In the genomic region with DNA sequence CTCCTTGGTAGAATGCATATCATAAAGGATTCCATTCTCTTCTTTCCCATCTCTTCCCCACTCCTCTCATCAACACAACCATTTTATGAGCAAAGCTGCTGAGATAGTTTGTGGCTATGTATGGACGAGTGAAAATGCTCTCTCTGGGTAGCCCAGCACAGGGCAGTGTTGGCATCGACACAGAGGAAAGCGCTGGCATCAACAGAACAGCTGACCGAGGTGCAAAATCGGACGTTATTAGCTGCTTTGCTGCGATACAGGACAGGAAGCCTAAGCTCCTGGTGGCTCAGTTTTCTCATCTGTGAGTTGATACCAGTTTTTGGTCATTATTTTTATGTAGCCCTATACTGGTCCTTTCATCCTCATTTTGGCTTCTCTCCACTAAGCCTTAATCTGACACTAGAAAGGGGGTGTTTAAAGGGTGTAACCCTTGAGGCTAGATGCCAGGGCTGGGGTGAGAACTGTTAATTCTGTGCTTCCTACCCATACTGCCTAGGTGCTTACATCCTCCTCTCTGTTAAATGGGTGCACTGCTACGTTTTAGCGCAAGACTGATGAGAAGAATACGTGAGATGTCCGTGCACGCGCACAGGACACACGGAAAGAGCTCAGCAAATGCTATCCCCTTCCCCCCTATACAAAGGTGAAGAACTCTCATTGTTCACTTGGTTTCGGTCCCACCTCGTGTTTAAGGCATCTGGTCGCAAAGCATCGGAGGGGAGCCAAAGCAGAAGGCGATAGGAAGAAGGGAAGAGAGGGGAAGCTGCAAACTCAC, we compare ENCODE assay signal across 8 mouse cellular contexts. TPM values are rescaled to one million over a fixed set of nuclear protein-coding genes. Genes with fewer than 3 reads are reported as not detected.
DNase-seq lines count a peak whose midpoint lies in the region; ATAC-seq and TF ChIP-seq lines count a peak whose summit lies in the region.

No protein-coding gene starts in this region.

- peak overlapping the region; percentile 68 for H3K9ac ChIP-seq in forebrain, embryonic 14.5 days (ENCODE audit: low read length)
- H3K9ac ChIP-seq in liver, embryonic 14.5 days (replicated peaks) = no peak overlapping the region
- H3K9ac ChIP-seq in stomach, embryonic 16.5 days (ENCODE audit: low read length) = no peak overlapping the region

- ATAC-seq in forebrain, embryonic 14.5 days = peak; percentile 53
- no peak for ATAC-seq in liver, embryonic 14.5 days (ENCODE audit: insufficient read depth)
- ATAC-seq in stomach, embryonic 16.5 days (ENCODE audit: insufficient read depth, low FRiP score) = no peak

- H3K36me3 ChIP-seq in forebrain, embryonic 14.5 days (ENCODE audit: control insufficient read depth, insufficient read depth, low read length) = peaks cover 8% of the 10 kb centered on the region; the same call in 1 of the 2 replicates
- no peaks in the 10 kb centered on the region for H3K36me3 ChIP-seq in liver, embryonic 14.5 days (replicated peaks; ENCODE audit: control insufficient read depth, insufficient read depth, low read depth)
- H3K36me3 ChIP-seq in stomach, embryonic 16.5 days (ENCODE audit: control insufficient read depth, insufficient read depth, low read length) = no peaks in the 10 kb centered on the region

- DNase-seq in layer of hippocampus, adult 9-11 months = peak; percentile 14
- no peak for DNase-seq in layer of hippocampus, postnatal 36 days
- DNase-seq in cerebellum, adult 11-12 months = peak; percentile 42
- DNase-seq in forebrain, embryonic 14.5 days (ENCODE audit: low spot score) = peak; percentile 50
- DNase-seq in liver, embryonic 14.5 days (ENCODE audit: low read depth in 3 of 3, low spot score in 3 of 3) = no peak
- DNase-seq in thymus, postnatal 36 days = no peak
- DNase-seq in urinary bladder, postnatal 14 days (ENCODE audit: low spot score) = no peak

- 34% methylated on average over 19 of the region's 19 CpGs for WGBS in forebrain, embryonic 14.5 days
- WGBS in liver, embryonic 14.5 days (ENCODE audit: insufficient replicate concordance) = 17% methylated on average over 19 of the region's 19 CpGs
- 22% methylated on average over 19 of the region's 19 CpGs for WGBS in stomach, embryonic 16.5 days

- peak overlapping the region; percentile 48 for H3K4me2 ChIP-seq in forebrain, embryonic 14.5 days (ENCODE audit: low read length)
- H3K4me2 ChIP-seq in liver, embryonic 14.5 days (ENCODE audit: low read depth) = peak overlapping the region; percentile 24
- H3K4me2 ChIP-seq in stomach, embryonic 16.5 days (ENCODE audit: low read depth, low read length) = peak overlapping the region; percentile 56

- H3K9me3 ChIP-seq in forebrain, embryonic 14.5 days (replicated peaks; ENCODE audit: control insufficient read depth, low read length) = no peaks in the 10 kb centered on the region
- H3K9me3 ChIP-seq in liver, embryonic 14.5 days (ENCODE audit: control insufficient read depth, low read length) = no peaks in the 10 kb centered on the region
- H3K9me3 ChIP-seq in stomach, embryonic 16.5 days (replicated peaks; ENCODE audit: control insufficient read depth, low read length) = no peaks in the 10 kb centered on the region

- peak overlapping the region; percentile 45 for H3K4me3 ChIP-seq in forebrain, embryonic 14.5 days (ENCODE audit: low read depth, low read length)
- H3K4me3 ChIP-seq in liver, embryonic 14.5 days (ENCODE audit: insufficient read depth in 1 of 2, low read depth in 2 of 2, low read length in 2 of 2) = peak overlapping the region in 1 of 2 experiments; percentile 4; a peak in 1 of 4 replicates
- H3K4me3 ChIP-seq in stomach, embryonic 16.5 days (replicated peaks; ENCODE audit: low read length) = peak overlapping the region; percentile 43

- no peaks in the 10 kb centered on the region; the same call in 1 of the 2 replicates for H3K4me1 ChIP-seq in forebrain, embryonic 14.5 days (ENCODE audit: control insufficient read depth, insufficient read depth, low read length)
- H3K4me1 ChIP-seq in liver, embryonic 14.5 days (replicated peaks; ENCODE audit: control insufficient read depth in 2 of 2, insufficient read depth in 2 of 2, low read length in 1 of 2) = no peaks in the 10 kb centered on the region
- no peaks in the 10 kb centered on the region for H3K4me1 ChIP-seq in stomach, embryonic 16.5 days (ENCODE audit: control insufficient read depth, insufficient read depth, low read length)

- no peaks in the 10 kb centered on the region for H3K27me3 ChIP-seq in forebrain, embryonic 14.5 days (replicated peaks; ENCODE audit: control insufficient read depth, insufficient read depth, low read length)
- H3K27me3 ChIP-seq in liver, embryonic 14.5 days (ENCODE audit: control insufficient read depth, insufficient read depth, low read length) = peaks cover 12% of the 10 kb centered on the region
- H3K27me3 ChIP-seq in stomach, embryonic 16.5 days (ENCODE audit: control insufficient read depth, insufficient read depth, low read length) = peaks cover 12% of the 10 kb centered on the region

- no peak for TF ChIP-seq EP300 in liver, embryonic 14.5 days (IDR thresholded peaks at IDR 0.05; ENCODE audit: low read depth)

- peak overlapping the region; percentile 90; the same call in 1 of the 2 replicates for H3K27ac ChIP-seq in forebrain, embryonic 14.5 days (ENCODE audit: low read depth, low read length)
- no peak overlapping the region for H3K27ac ChIP-seq in liver, embryonic 14.5 days
- no peak overlapping the region for H3K27ac ChIP-seq in stomach, embryonic 16.5 days (ENCODE audit: low read length)

- no peak for TF ChIP-seq CTCF in liver, embryonic 14.5 days (IDR thresholded peaks at IDR 0.05; ENCODE audit: low read depth)

RNA-seq across cellular contexts. Expression of gene Zcchc18, which starts 0.6 kb away (rescaled TPM):
- total RNA-seq in layer of hippocampus, postnatal 36 days (2021) = 100 to 1,000 TPM; 241 to 262 TPM
- polyA plus RNA-seq in forebrain, embryonic 14.5 days (2014; fragmentation: Nextera tagmentation; extraction: Ambion mirVana) = 281 and 313 TPM in 2 replicates
- 0.04 and 0.13 TPM in 2 replicates for polyA plus RNA-seq in liver, embryonic 14.5 days (2012; rRNA removed)
- polyA plus RNA-seq in liver, embryonic 14.5 days (2014; fragmentation: Nextera tagmentation; extraction: Ambion mirVana) = 0.13 and 0.14 TPM in 2 replicates
- polyA plus RNA-seq in stomach, embryonic 16.5 days (2015; fragmentation: Nextera tagmentation; extraction: Ambion mirVana) = 14.6 and 16.0 TPM in 2 replicates

RNA-seq across cellular contexts. Expression of gene Tmsb15b1, which starts 15.7 kb away (rescaled TPM):
- total RNA-seq in layer of hippocampus, postnatal 36 days (2021) = 10 to 100 TPM in 1 of 2 experiments, 1 to 10 TPM in 1; 6.3 to 10.0 TPM
- polyA plus RNA-seq in forebrain, embryonic 14.5 days (2014; fragmentation: Nextera tagmentation; extraction: Ambion mirVana) = 51.4 and 61.0 TPM in 2 replicates
- 0.56 and 1.7 TPM in 2 replicates for polyA plus RNA-seq in liver, embryonic 14.5 days (2012; rRNA removed)
- 2.8 and 5.2 TPM in 2 replicates for polyA plus RNA-seq in liver, embryonic 14.5 days (2014; fragmentation: Nextera tagmentation; extraction: Ambion mirVana)
- 21.8 and 23.1 TPM in 2 replicates for polyA plus RNA-seq in stomach, embryonic 16.5 days (2015; fragmentation: Nextera tagmentation; extraction: Ambion mirVana)

RNA-seq across cellular contexts. Expression of gene Tmsb15l, which starts 15.7 kb away (rescaled TPM):
- total RNA-seq in layer of hippocampus, postnatal 36 days (2021) = 1 to 10 TPM; 2.2 to 5.6 TPM
- polyA plus RNA-seq in forebrain, embryonic 14.5 days (2014; fragmentation: Nextera tagmentation; extraction: Ambion mirVana) = 10.8 and 11.9 TPM in 2 replicates
- polyA plus RNA-seq in liver, embryonic 14.5 days (2012; rRNA removed) = 0.61 and 0.67 TPM in 2 replicates
- polyA plus RNA-seq in liver, embryonic 14.5 days (2014; fragmentation: Nextera tagmentation; extraction: Ambion mirVana) = 0.46 and 0.67 TPM in 2 replicates
- polyA plus RNA-seq in stomach, embryonic 16.5 days (2015; fragmentation: Nextera tagmentation; extraction: Ambion mirVana) = 4.4 and 4.9 TPM in 2 replicates

RNA-seq across cellular contexts. Expression of gene Tmsb15b2, which starts 17.1 kb away (rescaled TPM):
- 10 to 100 TPM; 17.8 to 19.9 TPM for total RNA-seq in layer of hippocampus, postnatal 36 days (2021)
- polyA plus RNA-seq in forebrain, embryonic 14.5 days (2014; fragmentation: Nextera tagmentation; extraction: Ambion mirVana) = 109 and 117 TPM in 2 replicates
- polyA plus RNA-seq in liver, embryonic 14.5 days (2012; rRNA removed) = 1.4 and 4.1 TPM in 2 replicates
- polyA plus RNA-seq in liver, embryonic 14.5 days (2014; fragmentation: Nextera tagmentation; extraction: Ambion mirVana) = 7.0 and 9.8 TPM in 2 replicates
- polyA plus RNA-seq in stomach, embryonic 16.5 days (2015; fragmentation: Nextera tagmentation; extraction: Ambion mirVana) = 31.2 and 52.2 TPM in 2 replicates

RNA-seq across cellular contexts. Expression of gene Slc25a53, which starts 45.7 kb away (rescaled TPM):
- 10 to 100 TPM; 18.7 to 24.2 TPM for total RNA-seq in layer of hippocampus, postnatal 36 days (2021)
- 18.1 and 20.9 TPM in 2 replicates for polyA plus RNA-seq in forebrain, embryonic 14.5 days (2014; fragmentation: Nextera tagmentation; extraction: Ambion mirVana)
- 1.3 and 1.4 TPM in 2 replicates for polyA plus RNA-seq in liver, embryonic 14.5 days (2012; rRNA removed)
- polyA plus RNA-seq in liver, embryonic 14.5 days (2014; fragmentation: Nextera tagmentation; extraction: Ambion mirVana) = 2.1 and 2.6 TPM in 2 replicates
- 7.3 and 9.3 TPM in 2 replicates for polyA plus RNA-seq in stomach, embryonic 16.5 days (2015; fragmentation: Nextera tagmentation; extraction: Ambion mirVana)

Comparison
In these comparisons a context has a peak if more than half of its experiments do, and no peak if none do; other contexts are left out.
1. DNase-seq: peak in layer of hippocampus, adult 9-11 months (single experiment), cerebellum, adult 11-12 months (single experiment) and forebrain, embryonic 14.5 days (single experiment); none in layer of hippocampus, postnatal 36 days (0 of 2), liver, embryonic 14.5 days (0 of 3), thymus, postnatal 36 days (0 of 2) and urinary bladder, postnatal 14 days (single experiment).
2. RNA of gene Zcchc18, which starts 0.6 kb away (polyA plus RNA-seq): 281 to 313 TPM in forebrain, embryonic 14.5 days; 14.6 to 16.0 TPM in stomach, embryonic 16.5 days and 0.04 to 0.14 TPM in liver, embryonic 14.5 days; every median in the first group is over 10 times any median in the second.
3. Peak in every context shown above with its lines, with median percentiles within 50 percentile points of each other: H3K4me2 ChIP-seq.